Mouse (Mus musculus): ENCODE data around the gene Snapc1.

DNA sequence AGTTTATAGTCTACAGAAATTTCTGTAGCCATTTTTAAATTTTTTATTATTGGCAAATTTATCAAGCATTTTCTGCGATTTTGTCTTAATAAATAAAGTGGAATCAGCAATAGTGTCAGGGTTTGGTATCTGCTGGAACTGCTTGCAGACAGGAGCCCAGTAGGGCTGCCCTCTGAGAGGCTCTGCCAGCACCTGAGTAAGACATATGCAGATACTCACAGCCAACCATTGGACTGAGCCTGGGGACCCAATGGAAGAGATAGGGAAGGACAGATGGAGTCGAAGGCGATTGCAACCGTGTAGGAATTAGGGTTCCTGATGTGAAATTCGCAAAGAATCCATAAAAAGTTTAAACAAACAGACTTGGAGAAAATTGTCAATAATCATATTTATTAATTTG is 45.8 kb upstream of the Snapc1 start:
- TF ChIP-seq GATA1 (IDR thresholded peaks at IDR 0.05; ENCODE audit: borderline replicate concordance, low read length) (no peak), CTCF (IDR thresholded peaks at IDR 0.05; ENCODE audit: low read depth, low read length) (no peak)

Measured in G1E (cell line).